Mouse (Mus musculus): ENCODE measurements around the gene Asb13. TPM values are rescaled to one million over a fixed set of nuclear protein-coding genes. Genes with fewer than 3 reads are reported as not detected.

Gene Asb13
- total and polyA plus RNA-seq, 2 experiments from 2014 or later: 12.1 to 13.8 TPM

DNA sequence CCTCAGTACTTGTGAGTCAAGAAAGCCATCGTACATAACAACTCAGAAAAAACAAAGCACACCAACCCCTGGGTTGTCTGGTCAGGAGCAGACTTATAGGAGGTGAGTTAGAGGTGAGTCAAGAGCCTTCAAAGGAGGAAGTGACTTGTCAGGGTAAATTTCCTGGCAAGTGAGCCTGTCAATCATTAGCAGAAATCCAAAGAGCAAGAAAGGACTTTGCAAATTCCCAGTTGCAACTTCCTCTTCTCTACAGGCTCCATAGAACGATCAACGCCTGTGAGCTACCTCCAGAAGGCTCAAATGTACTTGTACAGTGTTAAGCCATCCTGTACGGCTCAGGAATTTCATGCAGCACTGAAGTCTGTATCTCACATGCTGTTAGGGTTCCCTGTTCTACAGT is 66.9 kb downstream of the Asb13 start:
- no peak overlapping the region for H3K4me3 ChIP-seq (ENCODE audit: low read depth, low read length)
- DNase-seq: no peak
- H3K4me2 ChIP-seq (ENCODE audit: low read depth): no peak overlapping the region
- WGBS: 86% methylated on average over 4 of the region's 4 CpGs
- no peaks in the 10 kb centered on the region for H3K4me1 ChIP-seq (ENCODE audit: insufficient read depth)
- no peak overlapping the region for H3K9ac ChIP-seq
- H3K27me3 ChIP-seq (ENCODE audit: insufficient read depth, low read length): no peaks in the 10 kb centered on the region
- H3K36me3 ChIP-seq (ENCODE audit: insufficient read depth): no peaks in the 10 kb centered on the region
- H3K27ac ChIP-seq (ENCODE audit: low read depth, low read length): no peak overlapping the region
- ATAC-seq: no peak
- no peak for TF ChIP-seq CTCF (IDR thresholded peaks at IDR 0.05; ENCODE audit: low read depth)
- no peaks in the 10 kb centered on the region for H3K9me3 ChIP-seq (ENCODE audit: low read length)

Other genes starting within 250 kb of the Asb13 start
- 297 and 300 TPM in 2 replicates for gene Gdi2, start 96.0 kb upstream of the Asb13 start, total RNA-seq (2014; rRNA removed)
- 376 and 382 TPM in 2 replicates for gene Gdi2, start 96.0 kb upstream of the Asb13 start, polyA plus RNA-seq (2015; fragmentation: Nextera tagmentation; extraction: Ambion mirVana)
- gene Fam208b, start 22.9 kb upstream of the Asb13 start, total RNA-seq (2014; rRNA removed): 45.6 and 54.2 TPM in 2 replicates
- gene Fam208b, start 22.9 kb upstream of the Asb13 start, polyA plus RNA-seq (2015; fragmentation: Nextera tagmentation; extraction: Ambion mirVana): 7.4 and 10.2 TPM in 2 replicates
- not detected in 2 replicates for gene Calml3, start 170.3 kb downstream of the Asb13 start, total RNA-seq (2014; rRNA removed)
- gene Calml3, start 170.3 kb downstream of the Asb13 start, polyA plus RNA-seq (2015; fragmentation: Nextera tagmentation; extraction: Ambion mirVana): not detected in 2 replicates
- gene Calm4, start 203.7 kb downstream of the Asb13 start, total RNA-seq (2014; rRNA removed): not detected in 2 replicates
- gene Calm4, start 203.7 kb downstream of the Asb13 start, polyA plus RNA-seq (2015; fragmentation: Nextera tagmentation; extraction: Ambion mirVana): not detected in 2 replicates
- gene Calm5, start 220.1 kb downstream of the Asb13 start, total RNA-seq (2014; rRNA removed): not detected in 2 replicates
- not detected in 2 replicates for gene Calm5, start 220.1 kb downstream of the Asb13 start, polyA plus RNA-seq (2015; fragmentation: Nextera tagmentation; extraction: Ambion mirVana)

Data from forebrain, postnatal 0 days (tissue).